Mouse (Mus musculus): ENCODE results near the gene Rnf148. TPM values are rescaled to one million over a fixed set of nuclear protein-coding genes. Genes with fewer than 3 reads are reported as not detected.

The Rnf148 gene
- not detected in 2 replicates for total RNA-seq (2012; rRNA removed)

DNA sequence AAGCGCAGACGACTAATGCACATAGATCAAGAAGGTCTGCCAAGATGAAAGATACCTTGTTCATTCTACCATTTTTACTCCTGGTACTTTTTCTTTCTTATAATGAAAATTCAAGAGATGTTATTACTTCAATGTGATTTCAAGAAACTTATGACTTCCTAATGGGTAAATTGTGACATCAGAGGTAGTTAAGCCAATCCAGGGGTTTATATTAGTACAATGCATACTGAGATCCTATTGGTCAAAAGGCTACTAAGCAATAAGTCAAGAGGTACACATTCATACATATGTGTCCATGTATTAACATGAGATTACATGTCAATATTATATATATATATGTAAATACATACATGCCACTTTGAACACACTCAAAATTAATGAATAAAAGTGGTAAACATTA lies at the start of gene Rnf148:
TSS of gene Rnf148 (minus strand) at position 101 of the 400 bp plus-strand sequence.
- Histone ChIP-seq H3K36me3 (ENCODE audit: control insufficient read depth, insufficient read depth, low read length, poor library complexity, severe bottlenecking) (no peaks in the 10 kb centered on the region), H3K27ac (ENCODE audit: insufficient read depth, low read depth, low read length, poor library complexity, severe bottlenecking) (no peak within 1 kb of the TSS), H3K9me3 (ENCODE audit: control insufficient read depth, insufficient read depth, low read depth, low read length) (no peaks in the 10 kb centered on the region), H3K9ac (ENCODE audit: insufficient read depth, low read depth, low read length, poor library complexity, severe bottlenecking) (no peak within 1 kb of the TSS), H3K4me3 (ENCODE audit: insufficient read depth in 1 of 2, low read depth in 1 of 2, low read length in 2 of 2, poor library complexity in 1 of 2, severe bottlenecking in 1 of 2) (no peak within 1 kb of the TSS), H3K4me1 (ENCODE audit: control insufficient read depth in 2 of 2, insufficient read depth in 2 of 2, low read length in 2 of 2, poor library complexity in 1 of 2) (no peaks in the 10 kb centered on the region)
- no peak for TF ChIP-seq HCFC1 (IDR thresholded peaks at IDR 0.05; ENCODE audit: borderline replicate concordance, insufficient read depth, low read length)
- no peak for TF ChIP-seq ZC3H11A (IDR thresholded peaks at IDR 0.05; ENCODE audit: borderline replicate concordance, low read depth, low read length)
- no peak for TF ChIP-seq MAFK (IDR thresholded peaks at IDR 0.05; ENCODE audit: insufficient read depth, low read depth, low read length)
- TF ChIP-seq ZNF384 (IDR thresholded peaks at IDR 0.05; ENCODE audit: low read depth, low read length): no peak
- no peak for TF ChIP-seq CHD2 (IDR thresholded peaks at IDR 0.05; ENCODE audit: low read depth, low read length)
- DNase-seq (ENCODE audit: low read depth, low spot score): no peak
- in situ Hi-C loops (cut with MboI; ENCODE audit: low sequenced_read_pairs in 2 of 2, unreplicated experiment in 2 of 2): no loop called here

DNA sequence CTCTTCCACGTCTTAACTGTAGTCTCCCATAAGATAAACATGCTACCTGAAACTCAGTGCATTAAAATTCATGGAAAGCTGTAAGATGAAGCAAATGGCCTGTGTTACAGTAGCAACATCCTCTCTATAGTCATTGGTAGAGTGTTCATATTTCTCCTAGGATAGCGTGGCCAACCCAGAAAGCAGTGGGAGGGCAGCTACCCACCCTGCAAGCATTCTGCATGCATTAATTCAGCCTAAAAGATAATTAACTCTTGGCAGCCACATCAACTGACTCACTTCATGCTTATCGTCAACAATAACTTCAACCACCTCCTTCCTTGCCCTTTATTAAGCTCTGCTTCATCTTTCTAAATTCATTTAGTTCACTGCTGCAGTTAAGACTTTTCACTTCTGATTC lies 45.9 kb upstream of the Rnf148 start:
- TF ChIP-seq HCFC1 (IDR thresholded peaks at IDR 0.05; ENCODE audit: borderline replicate concordance, insufficient read depth, low read length): no peak
- TF ChIP-seq MAFK (IDR thresholded peaks at IDR 0.05; ENCODE audit: insufficient read depth, low read depth, low read length): no peak
- TF ChIP-seq CHD2 (IDR thresholded peaks at IDR 0.05; ENCODE audit: low read depth, low read length): no peak
- no peak for TF ChIP-seq ZC3H11A (IDR thresholded peaks at IDR 0.05; ENCODE audit: borderline replicate concordance, low read depth, low read length)
- TF ChIP-seq ZNF384 (IDR thresholded peaks at IDR 0.05; ENCODE audit: low read depth, low read length): no peak
- Histone ChIP-seq H3K4me3 (ENCODE audit: insufficient read depth in 1 of 2, low read depth in 1 of 2, low read length in 2 of 2, poor library complexity in 1 of 2, severe bottlenecking in 1 of 2) (no peak overlapping the region), H3K9me3 (ENCODE audit: control insufficient read depth, insufficient read depth, low read depth, low read length) (no peaks in the 10 kb centered on the region), H3K36me3 (ENCODE audit: control insufficient read depth, insufficient read depth, low read length, poor library complexity, severe bottlenecking) (no peaks in the 10 kb centered on the region), H3K4me1 (ENCODE audit: control insufficient read depth in 2 of 2, insufficient read depth in 2 of 2, low read length in 2 of 2, poor library complexity in 1 of 2) (no peaks in the 10 kb centered on the region), H3K9ac (ENCODE audit: insufficient read depth, low read depth, low read length, poor library complexity, severe bottlenecking) (no peak overlapping the region), H3K27ac (ENCODE audit: insufficient read depth, low read depth, low read length, poor library complexity, severe bottlenecking) (no peak overlapping the region)
- in situ Hi-C loops (cut with MboI; ENCODE audit: low sequenced_read_pairs in 2 of 2, unreplicated experiment in 2 of 2): no loop called here
- no peak for DNase-seq (ENCODE audit: low read depth, low spot score)

DNA sequence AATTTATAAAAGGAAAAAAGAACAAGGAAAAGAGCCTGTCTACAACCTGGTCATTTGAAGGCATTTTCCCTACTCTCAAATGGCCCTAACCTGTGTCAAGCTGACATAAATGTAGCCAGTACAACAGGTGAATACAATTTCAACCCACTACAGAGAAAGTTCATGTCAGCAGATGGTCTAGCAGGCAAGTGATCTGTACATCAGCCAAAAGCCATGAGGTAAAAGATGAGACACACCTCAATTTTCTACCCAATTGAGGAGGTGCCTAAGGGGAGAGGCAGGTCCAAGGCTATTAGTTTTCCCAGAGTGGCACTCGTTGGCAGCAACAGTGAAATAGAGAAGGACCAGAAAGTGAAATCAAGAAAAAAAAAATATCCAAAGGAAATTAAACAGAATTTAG lies 23.2 kb upstream of the Rnf148 start:
- in situ Hi-C loops (cut with MboI; ENCODE audit: low sequenced_read_pairs in 2 of 2, unreplicated experiment in 2 of 2): no loop called here
- no peak for TF ChIP-seq HCFC1 (IDR thresholded peaks at IDR 0.05; ENCODE audit: borderline replicate concordance, insufficient read depth, low read length)
- TF ChIP-seq MAFK (IDR thresholded peaks at IDR 0.05; ENCODE audit: insufficient read depth, low read depth, low read length): no peak
- TF ChIP-seq ZC3H11A (IDR thresholded peaks at IDR 0.05; ENCODE audit: borderline replicate concordance, low read depth, low read length): no peak
- TF ChIP-seq ZNF384 (IDR thresholded peaks at IDR 0.05; ENCODE audit: low read depth, low read length): no peak
- TF ChIP-seq CHD2 (IDR thresholded peaks at IDR 0.05; ENCODE audit: low read depth, low read length): no peak
- H3K4me3 ChIP-seq (ENCODE audit: insufficient read depth in 1 of 2, low read depth in 1 of 2, low read length in 2 of 2, poor library complexity in 1 of 2, severe bottlenecking in 1 of 2): no peak overlapping the region

DNA sequence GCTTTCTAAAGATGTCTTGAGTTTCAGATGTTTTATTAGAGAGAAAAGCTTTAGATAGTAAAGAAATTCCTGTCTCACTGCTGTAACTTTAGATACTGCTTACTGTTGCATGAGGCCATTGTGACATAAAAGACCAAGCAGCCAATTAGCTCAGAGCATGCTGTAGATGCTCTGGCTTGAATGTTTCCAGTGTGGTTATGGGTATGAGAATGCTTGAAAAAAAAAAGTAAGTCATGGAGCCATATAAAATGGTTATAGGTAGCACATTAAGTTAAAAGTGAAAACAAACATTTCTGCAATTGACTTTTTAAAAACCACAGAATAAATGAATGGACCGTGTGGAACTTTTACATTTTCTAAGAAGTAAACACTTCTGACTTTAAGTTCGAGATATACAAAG lies 4.7 kb downstream of the Rnf148 start, which contains the start of gene Rnf133:
TSS of gene Rnf133 (minus strand) at position 101 of the 400 bp plus-strand sequence.
- no peak for DNase-seq (ENCODE audit: low read depth, low spot score)
- Histone ChIP-seq H3K4me1 (ENCODE audit: control insufficient read depth in 2 of 2, insufficient read depth in 2 of 2, low read length in 2 of 2, poor library complexity in 1 of 2) (no peaks in the 10 kb centered on the region), H3K9me3 (ENCODE audit: control insufficient read depth, insufficient read depth, low read depth, low read length) (no peaks in the 10 kb centered on the region), H3K36me3 (ENCODE audit: control insufficient read depth, insufficient read depth, low read length, poor library complexity, severe bottlenecking) (no peaks in the 10 kb centered on the region), H3K27ac (ENCODE audit: insufficient read depth, low read depth, low read length, poor library complexity, severe bottlenecking) (no peak within 1 kb of the TSS), H3K4me3 (ENCODE audit: insufficient read depth in 1 of 2, low read depth in 1 of 2, low read length in 2 of 2, poor library complexity in 1 of 2, severe bottlenecking in 1 of 2) (no peak within 1 kb of the TSS), H3K9ac (ENCODE audit: insufficient read depth, low read depth, low read length, poor library complexity, severe bottlenecking) (no peak within 1 kb of the TSS)
- TF ChIP-seq ZC3H11A (IDR thresholded peaks at IDR 0.05; ENCODE audit: borderline replicate concordance, low read depth, low read length) (no peak), HCFC1 (IDR thresholded peaks at IDR 0.05; ENCODE audit: borderline replicate concordance, insufficient read depth, low read length) (no peak), ZNF384 (IDR thresholded peaks at IDR 0.05; ENCODE audit: low read depth, low read length) (no peak), CHD2 (IDR thresholded peaks at IDR 0.05; ENCODE audit: low read depth, low read length) (no peak), MAFK (IDR thresholded peaks at IDR 0.05; ENCODE audit: insufficient read depth, low read depth, low read length) (no peak)
- in situ Hi-C loops (cut with MboI; ENCODE audit: low sequenced_read_pairs in 2 of 2, unreplicated experiment in 2 of 2): no loop called here

More for the DNA sequence above, 23.2 kb upstream of the Rnf148 start:
- Histone ChIP-seq H3K36me3 (ENCODE audit: control insufficient read depth, insufficient read depth, low read length, poor library complexity, severe bottlenecking) (no peaks in the 10 kb centered on the region), H3K9me3 (ENCODE audit: control insufficient read depth, insufficient read depth, low read depth, low read length) (no peaks in the 10 kb centered on the region), H3K9ac (ENCODE audit: insufficient read depth, low read depth, low read length, poor library complexity, severe bottlenecking) (no peak overlapping the region), H3K27ac (ENCODE audit: insufficient read depth, low read depth, low read length, poor library complexity, severe bottlenecking) (no peak overlapping the region), H3K4me1 (ENCODE audit: control insufficient read depth in 2 of 2, insufficient read depth in 2 of 2, low read length in 2 of 2, poor library complexity in 1 of 2) (no peaks in the 10 kb centered on the region)
- no peak for DNase-seq (ENCODE audit: low read depth, low spot score)

DNA sequence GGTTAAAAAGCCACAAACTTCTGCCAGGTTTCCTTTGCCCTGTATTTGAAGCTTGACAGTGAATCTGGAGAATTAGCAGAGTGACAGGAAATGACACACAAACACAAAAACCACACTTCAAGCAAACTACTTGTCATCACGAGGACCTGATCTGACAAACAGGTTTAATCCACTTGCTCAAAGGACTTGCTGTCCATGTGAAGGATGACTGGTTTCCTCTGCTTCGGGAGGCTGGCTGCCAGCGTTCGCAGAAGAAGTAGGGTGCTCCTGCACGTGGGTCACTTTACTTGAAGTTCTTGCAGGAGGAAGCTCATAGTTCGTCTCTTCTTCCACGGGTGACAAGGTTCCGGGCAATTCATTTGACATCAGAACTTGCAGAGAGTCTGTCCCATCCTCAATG lies 6.2 kb downstream of the Rnf148 start:
- Histone ChIP-seq H3K9me3 (ENCODE audit: control insufficient read depth, insufficient read depth, low read depth, low read length) (no peaks in the 10 kb centered on the region), H3K4me3 (ENCODE audit: insufficient read depth in 1 of 2, low read depth in 1 of 2, low read length in 2 of 2, poor library complexity in 1 of 2, severe bottlenecking in 1 of 2) (no peak overlapping the region), H3K4me1 (ENCODE audit: control insufficient read depth in 2 of 2, insufficient read depth in 2 of 2, low read length in 2 of 2, poor library complexity in 1 of 2) (no peaks in the 10 kb centered on the region), H3K36me3 (ENCODE audit: control insufficient read depth, insufficient read depth, low read length, poor library complexity, severe bottlenecking) (no peaks in the 10 kb centered on the region), H3K27ac (ENCODE audit: insufficient read depth, low read depth, low read length, poor library complexity, severe bottlenecking) (no peak overlapping the region), H3K9ac (ENCODE audit: insufficient read depth, low read depth, low read length, poor library complexity, severe bottlenecking) (no peak overlapping the region)
- no peak for TF ChIP-seq ZNF384 (IDR thresholded peaks at IDR 0.05; ENCODE audit: low read depth, low read length)
- TF ChIP-seq CHD2 (IDR thresholded peaks at IDR 0.05; ENCODE audit: low read depth, low read length): no peak
- TF ChIP-seq HCFC1 (IDR thresholded peaks at IDR 0.05; ENCODE audit: borderline replicate concordance, insufficient read depth, low read length): no peak
- TF ChIP-seq ZC3H11A (IDR thresholded peaks at IDR 0.05; ENCODE audit: borderline replicate concordance, low read depth, low read length): no peak
- TF ChIP-seq MAFK (IDR thresholded peaks at IDR 0.05; ENCODE audit: insufficient read depth, low read depth, low read length): no peak
- in situ Hi-C loops (cut with MboI; ENCODE audit: low sequenced_read_pairs in 2 of 2, unreplicated experiment in 2 of 2): no loop called here
- no peak for DNase-seq (ENCODE audit: low read depth, low spot score)
